Mouse (Mus musculus) heart, embryonic 11.5 days (tissue): ENCODE measurements around the gene Usp46. TPM values are rescaled to one million over a fixed set of nuclear protein-coding genes. Genes with fewer than 3 reads are reported as not detected.

Source experiments
- ATAC-seq: fragments of 200-750 bp; cut with Nextera tagmentation; replicated peaks from 2 replicates; pipeline ENCODE4 v1.8.0; 2017; ENCODE audit warnings: moderate library complexity; ENCODE audit not compliant: insufficient number of reproducible peaks, low FRiP score, low TSS enrichment
- H3K27ac ChIP-seq: fragments of 300-500 bp; sonication (generic); 2 replicates; pipeline ENCODE4 v1.5.1; 2014; ENCODE audit warnings: mild to moderate bottlenecking, low read depth, low read length
- H3K27me3 ChIP-seq: fragments of 300-500 bp; sonication (generic); 2 replicates; pipeline ENCODE4 v1.6.1; 2014; ENCODE audit warnings: mild to moderate bottlenecking, low read length, mixed read lengths; ENCODE audit not compliant: control insufficient read depth, insufficient read depth
- H3K36me3 ChIP-seq: fragments of 300-500 bp; sonication (generic); 2 replicates; pipeline ENCODE4 v1.6.1; 2014; ENCODE audit warnings: mild to moderate bottlenecking, low read length, moderate library complexity, mixed read lengths; ENCODE audit not compliant: control insufficient read depth, insufficient read depth
- H3K4me1 ChIP-seq: fragments of 300-500 bp; sonication (generic); 2 replicates; pipeline ENCODE4 v1.6.1; 2014; ENCODE audit warnings: low read length; ENCODE audit not compliant: control insufficient read depth, insufficient read depth
- H3K4me2 ChIP-seq: fragments of 300-500 bp; sonication (generic); 2 replicates; pipeline ENCODE4 v1.6.1; 2014; ENCODE audit warnings: mild to moderate bottlenecking, moderate library complexity
- H3K4me3 ChIP-seq: fragments of 300-500 bp; sonication (generic); 2 replicates; pipeline ENCODE4 v1.5.1; 2014; ENCODE audit warnings: low read depth, low read length
- H3K9ac ChIP-seq: fragments of 300-500 bp; sonication (generic); 2 replicates; pipeline ENCODE4 v1.6.1; 2014; ENCODE audit warnings: mild to moderate bottlenecking, low read depth, low read length, moderate library complexity
- H3K9me3 ChIP-seq: fragments of 300-500 bp; sonication (generic); replicated peaks from 2 replicates; pipeline ENCODE4 v1.6.1; 2016; ENCODE audit warnings: low read length; ENCODE audit not compliant: control insufficient read depth
- WGBS: fragments of 180-500 bp; shearing (Covaris S2); extraction: QIAGEN DNeasy Blood & Tissue Kit; methylation state at CpG from one replicate; pipeline ENCODE4 v1.1.7; 2014; ENCODE audit not compliant: insufficient replicate concordance; 5-methylcytosine and 5-hydroxymethylcytosine counted together
- polyA plus RNA-seq: library from polyadenylated mRNA; unstranded; fragments of >200 nt; fragmentation: Nextera tagmentation; extraction: Ambion mirVana; gene quantifications from 2 replicates; pipeline ENCODE4 v1.2.1, GENCODE M21; 2014

The Usp46 gene
- polyA plus RNA-seq, 1 experiment from 2014 or later, result 36.8 TPM

DNA sequence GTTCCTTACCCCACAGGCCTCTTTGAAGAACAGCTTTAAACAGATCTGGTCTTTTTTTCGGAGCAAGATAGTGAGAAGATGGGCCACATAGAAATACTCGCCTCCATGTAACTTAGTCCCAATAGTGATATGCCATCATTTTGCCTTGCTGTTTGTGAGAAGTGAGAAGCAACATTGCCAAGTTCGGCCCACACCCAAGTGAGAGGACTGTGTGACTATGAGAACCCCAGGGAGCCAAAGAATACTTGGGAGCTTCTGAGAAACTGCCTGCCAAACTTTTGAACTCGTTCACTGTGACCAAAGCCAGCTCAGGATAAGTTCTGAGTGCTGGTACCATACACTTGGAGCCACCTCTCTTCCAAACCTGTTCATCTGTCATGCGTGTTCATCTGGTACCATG, 110.1 kb downstream of the Usp46 start:
- H3K9ac ChIP-seq, result no peak overlapping the region
- no peak overlapping the region for H3K4me3 ChIP-seq
- H3K27ac ChIP-seq, result no peak overlapping the region
- H3K9me3 ChIP-seq, result no peaks in the 10 kb centered on the region
- no peak for ATAC-seq
- H3K4me1 ChIP-seq, result no peaks in the 10 kb centered on the region
- WGBS, result 81% methylated on average over 5 of the region's 5 CpGs
- H3K4me2 ChIP-seq, result no peak overlapping the region
- H3K27me3 ChIP-seq, result no peaks in the 10 kb centered on the region
- H3K36me3 ChIP-seq, result no peaks in the 10 kb centered on the region

DNA sequence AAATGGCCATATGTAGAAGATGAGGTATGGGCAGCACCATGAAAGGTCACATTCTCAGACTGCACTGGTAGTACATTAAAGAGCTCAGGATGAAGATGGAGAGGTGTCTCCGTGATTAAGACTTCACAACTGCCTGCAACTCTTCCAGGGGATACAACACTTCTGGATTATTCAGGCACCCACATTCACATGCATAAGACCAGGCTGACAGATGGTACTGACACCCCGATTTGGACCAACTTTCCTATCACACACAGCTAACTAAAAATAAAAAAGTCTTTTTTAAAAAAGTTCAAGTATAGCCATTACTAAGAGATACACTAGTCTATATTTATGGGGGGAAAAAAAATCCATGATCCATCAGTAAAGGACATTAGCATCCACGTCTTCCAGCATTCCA, 112.5 kb downstream of the Usp46 start:
- no peak overlapping the region for H3K4me2 ChIP-seq
- no peak overlapping the region for H3K4me3 ChIP-seq
- H3K27me3 ChIP-seq, result no peaks in the 10 kb centered on the region
- ATAC-seq, result no peak
- 70% methylated on average over 3 of the region's 3 CpGs for WGBS
- no peaks in the 10 kb centered on the region for H3K9me3 ChIP-seq
- no peak overlapping the region for H3K27ac ChIP-seq
- no peak overlapping the region for H3K9ac ChIP-seq
- no peaks in the 10 kb centered on the region for H3K4me1 ChIP-seq
- no peaks in the 10 kb centered on the region for H3K36me3 ChIP-seq

DNA sequence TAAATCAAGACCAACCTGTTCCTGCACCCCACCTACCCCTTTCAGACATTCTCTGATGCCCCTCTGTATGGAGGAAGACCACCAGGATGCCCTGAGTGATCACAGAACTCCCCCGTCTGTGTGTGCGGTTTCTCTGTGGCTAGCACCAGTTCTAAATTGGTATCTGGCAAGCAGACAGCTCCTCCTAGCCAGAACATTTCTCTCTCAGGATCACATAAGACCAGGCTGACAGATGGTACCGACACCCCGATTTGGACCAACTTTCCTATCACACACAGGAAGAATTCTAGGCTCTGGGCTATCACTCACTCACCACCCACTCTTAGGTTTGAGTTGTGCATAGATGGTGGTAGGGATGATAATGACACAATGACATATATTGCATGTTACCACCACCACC, 113.2 kb downstream of the Usp46 start:
- Histone ChIP-seq H3K27me3 (no peaks in the 10 kb centered on the region), H3K9me3 (no peaks in the 10 kb centered on the region), H3K4me2 (no peak overlapping the region), H3K4me1 (no peaks in the 10 kb centered on the region), H3K27ac (no peak overlapping the region), H3K4me3 (no peak overlapping the region), H3K36me3 (no peaks in the 10 kb centered on the region), H3K9ac (no peak overlapping the region)
- WGBS, result 82% methylated on average over 4 of the region's 4 CpGs
- no peak for ATAC-seq

DNA sequence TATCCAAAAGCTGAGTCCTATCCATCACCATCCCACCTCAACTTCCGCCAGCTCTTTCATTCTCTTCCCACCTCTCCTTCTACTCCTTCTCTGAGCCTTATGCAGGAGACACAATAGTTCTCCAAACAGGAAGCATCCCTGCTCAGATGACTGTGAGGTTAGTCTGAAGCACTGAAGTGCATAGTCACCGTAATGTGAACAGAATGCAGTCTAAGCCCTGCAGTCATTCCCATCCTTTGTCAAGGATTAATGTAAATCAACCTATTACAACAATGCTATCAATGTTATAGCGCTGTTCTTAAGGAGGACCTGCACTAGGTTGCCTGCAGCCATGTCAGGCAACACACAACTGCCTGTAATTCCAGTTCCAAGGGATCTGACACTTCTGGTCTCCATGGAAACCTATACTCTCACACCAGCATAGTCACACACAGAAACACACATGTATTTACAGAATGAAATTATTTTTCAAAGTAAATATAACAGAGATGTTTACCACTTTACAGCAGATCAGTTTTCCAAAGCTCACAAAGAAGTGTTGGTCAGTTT, 115.1 kb downstream of the Usp46 start:
- ATAC-seq, result no peak
- Histone ChIP-seq H3K36me3 (no peaks in the 10 kb centered on the region), H3K4me1 (no peaks in the 10 kb centered on the region), H3K4me3 (no peak overlapping the region), H3K27me3 (no peaks in the 10 kb centered on the region), H3K9ac (no peak overlapping the region), H3K4me2 (no peak overlapping the region), H3K27ac (no peak overlapping the region), H3K9me3 (no peaks in the 10 kb centered on the region)
- WGBS, result 79% methylated on average over 3 of the region's 3 CpGs

DNA sequence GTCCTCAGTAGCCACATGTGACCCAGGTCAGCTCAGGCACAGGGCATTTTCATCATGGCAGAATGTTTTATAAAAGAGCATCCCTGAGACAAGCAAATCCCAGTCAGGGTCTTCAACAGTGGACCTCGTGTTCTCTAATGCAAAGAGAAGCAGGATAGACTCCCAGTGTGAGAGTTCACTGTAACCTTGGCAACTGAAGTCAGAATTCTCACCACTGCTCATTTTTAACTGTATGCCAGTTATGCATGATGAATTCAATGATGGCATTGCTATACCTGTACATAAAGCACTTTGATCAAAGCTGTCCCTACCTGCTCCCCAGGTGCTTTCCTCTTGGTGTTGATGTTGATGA, 116.6 kb downstream of the Usp46 start:
- no peak overlapping the region for H3K4me2 ChIP-seq
- H3K4me1 ChIP-seq, result no peaks in the 10 kb centered on the region
- H3K9ac ChIP-seq, result no peak overlapping the region
- no peak for ATAC-seq
- H3K4me3 ChIP-seq, result no peak overlapping the region
- H3K9me3 ChIP-seq, result no peaks in the 10 kb centered on the region
- WGBS, result 80% methylated on average over 1 of the region's 1 CpGs
- H3K27me3 ChIP-seq, result no peaks in the 10 kb centered on the region
- no peak overlapping the region for H3K27ac ChIP-seq
- no peaks in the 10 kb centered on the region for H3K36me3 ChIP-seq

DNA sequence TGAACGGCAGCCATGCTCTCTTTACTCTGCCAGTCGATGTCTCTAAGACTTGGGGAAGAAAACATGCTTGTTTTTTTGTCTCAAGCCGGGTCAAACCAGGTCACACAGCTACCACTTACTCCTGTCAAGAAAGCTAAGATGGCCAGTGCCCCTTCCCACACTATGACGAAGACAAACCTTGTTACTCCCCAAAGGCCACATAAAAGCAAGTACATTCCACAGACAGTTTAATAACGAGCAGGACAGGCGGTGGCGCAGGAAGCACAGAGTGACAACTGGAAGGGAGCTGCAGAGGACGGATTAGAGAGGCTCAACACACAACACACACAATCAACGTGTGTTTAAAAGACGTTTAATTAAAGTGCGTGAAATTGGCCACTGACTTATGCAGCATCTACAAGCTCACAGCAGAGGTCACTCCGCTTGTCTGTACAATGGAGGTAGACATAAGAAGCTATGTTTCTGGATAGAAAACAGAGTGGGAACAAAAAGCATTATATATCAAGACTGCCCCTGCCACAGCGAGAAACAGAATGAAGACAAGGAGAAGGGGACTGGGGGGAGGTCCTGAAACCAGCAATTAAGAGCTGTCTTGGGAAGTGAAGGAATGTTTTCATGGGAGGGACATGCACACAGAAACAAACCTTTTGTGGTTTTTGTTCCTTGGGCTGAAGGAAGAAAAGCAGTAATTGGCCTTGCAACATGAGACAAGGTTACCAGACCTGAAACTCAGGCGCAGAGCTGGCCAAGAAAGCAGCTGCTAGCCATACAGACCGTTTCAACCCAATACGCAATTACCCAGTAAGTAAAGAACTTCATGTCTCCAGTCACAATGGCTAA, 117.2 kb downstream of the Usp46 start:
- 69% methylated on average over 16 of the region's 16 CpGs for WGBS
- no peak for ATAC-seq
- no peaks in the 10 kb centered on the region for H3K36me3 ChIP-seq
- H3K27ac ChIP-seq, result no peak overlapping the region
- H3K27me3 ChIP-seq, result no peaks in the 10 kb centered on the region
- no peaks in the 10 kb centered on the region for H3K9me3 ChIP-seq
- H3K9ac ChIP-seq, result no peak overlapping the region
- no peaks in the 10 kb centered on the region for H3K4me1 ChIP-seq
- no peak overlapping the region for H3K4me3 ChIP-seq
- no peak overlapping the region for H3K4me2 ChIP-seq

Other genes starting within 250 kb of the Usp46 start
- gene Rasl11b, start 126.9 kb upstream of the Usp46 start, polyA plus RNA-seq, result 75.9 and 87.0 TPM in 2 replicates